Mouse (Mus musculus) kidney, adult 11 months (tissue): Measurements from ENCODE around the gene Fam183b.
"Not testable (repeated sequence)": the region's sequence is repeated elsewhere in the genome, so short reads cannot be mapped to it uniquely, and the experiment has no call there.

Experiments
- DNase-seq: peaks from one replicate; pipeline ENCODE4 v3.0.0; 2022

Gene Fam183b

DNA sequence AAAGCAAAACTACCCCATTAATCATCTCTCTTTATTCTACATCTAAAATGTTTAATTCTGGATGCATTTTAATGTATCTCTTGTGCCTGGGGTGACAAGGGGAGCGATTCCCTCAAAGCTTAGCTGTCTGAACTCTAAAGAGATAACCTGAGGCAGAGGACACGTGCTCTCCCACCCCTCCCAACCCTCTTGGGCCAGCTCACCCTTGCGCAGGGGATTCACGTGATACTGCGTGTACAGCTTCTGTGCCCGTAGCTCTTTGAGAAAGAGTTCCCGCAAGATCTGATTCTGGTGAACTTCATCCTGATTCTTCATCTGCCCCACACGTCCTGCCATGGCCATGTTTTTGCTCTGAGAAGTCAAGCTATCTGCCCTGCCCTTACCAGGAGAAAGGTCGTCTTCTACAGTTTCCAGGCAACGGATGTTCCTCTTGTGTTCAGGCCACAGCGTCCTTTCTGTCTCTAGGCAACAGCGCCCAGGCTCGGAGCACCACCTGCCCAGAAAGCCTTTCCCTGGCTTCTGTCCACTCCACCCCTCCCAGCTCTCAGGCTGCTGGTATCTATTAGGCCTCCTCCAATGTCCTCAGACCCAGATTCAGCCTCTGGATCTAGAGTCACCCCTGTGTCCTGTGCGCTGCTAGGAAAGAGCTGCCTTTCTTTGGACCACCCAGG lies at the start of gene Fam183b:
Gene Fam183b, minus strand, starts transcription at position 403 of the 671 bp plus-strand sequence.
- DNase-seq: no peak

DNA sequence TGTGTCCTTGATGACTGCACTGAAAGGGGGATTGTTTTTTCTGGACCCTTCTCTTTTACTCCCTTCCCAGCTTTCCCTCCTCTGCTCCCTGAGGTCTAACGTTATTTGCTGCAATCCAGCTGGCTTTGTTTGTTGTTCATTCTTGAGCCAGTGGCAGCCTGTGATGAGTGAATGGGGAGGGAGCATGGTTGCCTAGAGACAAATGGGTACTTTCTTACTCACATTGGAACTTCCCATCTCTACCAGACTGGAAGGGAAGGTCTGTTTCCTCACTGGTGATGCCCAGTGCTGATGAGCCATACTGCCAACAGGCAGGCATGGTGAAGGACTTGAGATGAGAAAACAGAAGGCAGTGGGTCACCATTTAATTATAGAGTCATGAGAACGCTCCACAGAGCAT lies 48.0 kb upstream of the Fam183b start:
- DNase-seq: no peak

GRCm38 (mm10) chr11:58847636-58848035 lies 45.9 kb upstream of the Fam183b start:
- DNase-seq: no peak

DNA sequence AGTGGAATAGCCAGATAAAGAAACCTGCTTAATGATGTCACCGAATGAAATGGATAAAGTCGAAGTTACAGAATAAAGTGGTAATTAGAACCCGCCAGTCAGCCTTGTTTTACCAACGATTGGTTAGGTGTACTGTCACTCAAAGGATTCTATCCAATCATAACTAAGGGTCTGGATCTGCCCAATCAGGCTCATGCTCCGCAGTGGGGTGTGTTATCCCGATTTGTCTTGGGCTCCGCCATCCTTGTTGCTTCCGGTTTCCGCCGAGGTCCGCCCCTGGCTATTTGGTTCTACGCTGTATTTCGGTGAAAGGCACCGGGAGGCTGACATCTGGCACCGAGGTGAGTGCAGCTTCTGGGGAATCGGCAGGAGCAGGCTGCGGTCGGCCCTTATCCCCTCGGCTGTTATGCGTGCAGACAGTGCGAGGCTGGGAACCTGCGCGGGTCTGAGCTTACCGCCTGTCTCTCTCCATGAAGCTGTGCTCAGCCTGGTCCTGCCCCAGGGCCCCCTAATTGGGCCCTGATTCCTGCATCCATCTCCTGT lies 45.2 kb upstream of the Fam183b start, which contains the start of gene Gm12258:
Gene Gm12258, plus strand, starts transcription at position 240 of the 543 bp plus-strand sequence.
- DNase-seq: peak; percentile 91

DNA sequence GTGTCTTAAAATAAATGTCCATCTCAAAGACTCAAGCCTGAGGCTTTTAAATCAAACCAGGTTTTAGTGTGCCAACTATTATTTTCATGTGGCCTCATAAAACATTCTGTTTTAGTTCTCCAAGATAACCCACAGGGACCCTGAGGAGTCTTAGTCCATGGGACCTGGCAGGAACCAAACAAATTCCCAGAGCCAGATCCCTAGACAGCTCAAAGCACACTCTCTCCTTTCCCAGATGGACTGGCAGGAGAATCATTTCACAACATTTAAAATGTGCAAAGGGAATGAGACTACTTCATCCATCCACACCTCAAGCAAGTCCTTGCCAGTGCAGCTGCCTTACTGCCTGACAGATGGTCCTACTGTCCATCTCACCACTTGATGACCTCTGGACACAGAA lies 37.2 kb upstream of the Fam183b start, which contains the start of gene Olfr311:
Gene Olfr311, plus strand, starts transcription at position 301 of the 400 bp plus-strand sequence.
- DNase-seq: not testable (repeated sequence)

- not testable (repeated sequence) for DNase-seq
Measured at GRCm38 (mm10) chr11:58832541-58832940, 30.8 kb upstream of the Fam183b start.

- no peak for DNase-seq
Measured at GRCm38 (mm10) chr11:58829764-58830163, 28.0 kb upstream of the Fam183b start.

- DNase-seq: not testable (repeated sequence)
Measured at GRCm38 (mm10) chr11:58828937-58829336, 27.2 kb upstream of the Fam183b start, which contains the start of gene Olfr312. TSS of gene Olfr312 (plus strand) at chr11:58829237.

DNA sequence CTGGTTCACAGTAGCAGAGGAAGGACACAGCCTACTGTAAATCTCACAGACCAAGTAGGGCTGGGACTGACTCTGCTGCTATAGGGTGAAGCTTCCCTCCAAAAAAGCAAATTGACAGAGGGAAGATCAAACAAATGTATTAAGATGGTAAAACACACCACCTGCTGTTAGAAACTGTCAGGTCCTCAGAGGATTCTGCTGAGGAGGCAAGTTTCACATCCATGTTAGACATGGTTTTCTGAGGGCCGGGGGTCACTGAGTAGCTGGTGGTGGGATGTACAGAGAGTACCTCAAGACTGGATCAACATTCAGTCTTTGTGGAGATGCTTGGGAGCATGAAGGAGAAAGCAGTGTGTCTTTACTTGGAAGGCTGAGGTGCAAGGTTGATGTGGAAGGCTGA lies 13.9 kb upstream of the Fam183b start:
- no peak for DNase-seq

DNA sequence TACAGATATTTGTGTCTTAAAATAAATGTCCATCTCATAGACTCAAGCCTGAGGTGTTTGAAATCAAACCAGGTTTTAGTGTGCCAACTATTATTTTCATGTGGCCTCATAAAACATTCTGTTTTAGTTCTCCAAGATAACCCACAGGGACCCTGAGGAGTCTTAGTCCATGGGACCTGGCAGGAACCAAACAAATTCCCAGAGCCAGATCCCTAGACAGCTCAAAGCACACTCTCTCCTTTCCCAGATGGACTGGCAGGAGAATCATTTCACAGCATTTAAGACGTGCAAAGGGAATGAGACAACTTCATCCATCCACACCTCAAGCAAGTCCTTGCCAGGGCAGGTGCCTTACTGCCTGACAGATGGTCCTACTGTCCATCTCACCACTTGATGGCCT lies 12.9 kb upstream of the Fam183b start, which contains the start of gene Olfr313:
Gene Olfr313, plus strand, starts transcription at position 301 of the 400 bp plus-strand sequence.
- not testable (repeated sequence) for DNase-seq

DNA sequence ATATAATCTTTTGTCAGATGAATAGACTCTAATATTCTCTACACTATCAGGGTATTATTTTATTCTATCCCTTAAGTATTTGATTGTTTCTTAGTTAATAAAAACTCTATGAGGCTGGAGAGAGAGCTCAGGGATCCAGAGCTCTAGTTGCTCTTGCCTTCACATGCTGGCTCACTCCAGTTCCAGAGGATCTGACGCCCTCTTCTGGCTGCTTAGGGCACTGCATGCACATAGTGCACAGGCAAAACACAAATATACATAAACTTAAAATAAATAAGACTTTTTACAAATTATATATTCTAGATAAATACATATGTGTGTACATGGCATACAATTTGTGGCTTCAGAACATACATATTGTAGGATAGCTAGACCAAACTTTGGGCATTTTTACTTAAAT lies 10.2 kb upstream of the Fam183b start:
- no peak for DNase-seq

- DNase-seq: no peak
Measured at GRCm38 (mm10) chr11:58804393-58804792, 2.6 kb upstream of the Fam183b start.

GRCm38 (mm10) chr11:58803871-58804270 lies 2.1 kb upstream of the Fam183b start:
- no peak for DNase-seq

GRCm38 (mm10) chr11:58799747-58800146 lies 2.0 kb downstream of the Fam183b start:
- no peak for DNase-seq

GRCm38 (mm10) chr11:58796850-58797249 lies 4.9 kb downstream of the Fam183b start:
- DNase-seq: no peak

DNA sequence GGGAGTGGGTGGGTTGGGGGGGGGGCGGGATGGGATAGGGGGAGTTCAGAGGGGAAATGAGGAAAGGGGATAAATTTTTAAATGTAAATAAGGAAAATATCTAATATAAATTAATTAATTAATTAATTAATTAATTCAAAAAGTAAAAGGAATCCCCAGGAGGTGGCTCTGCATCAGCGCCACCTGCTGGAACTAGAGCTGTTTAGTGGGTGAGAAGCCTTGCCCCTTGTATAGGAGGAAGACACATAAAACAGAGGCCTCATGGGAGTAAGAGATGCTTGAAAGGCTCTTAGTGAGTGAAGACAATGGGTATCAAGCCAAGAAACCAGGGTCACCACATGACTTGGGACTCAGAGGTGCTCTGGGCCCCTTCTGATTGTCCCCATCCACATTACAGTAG lies 5.9 kb downstream of the Fam183b start:
- DNase-seq: no peak

- DNase-seq: no peak
Measured at GRCm38 (mm10) chr11:58790646-58791045, 11.1 kb downstream of the Fam183b start.

DNA sequence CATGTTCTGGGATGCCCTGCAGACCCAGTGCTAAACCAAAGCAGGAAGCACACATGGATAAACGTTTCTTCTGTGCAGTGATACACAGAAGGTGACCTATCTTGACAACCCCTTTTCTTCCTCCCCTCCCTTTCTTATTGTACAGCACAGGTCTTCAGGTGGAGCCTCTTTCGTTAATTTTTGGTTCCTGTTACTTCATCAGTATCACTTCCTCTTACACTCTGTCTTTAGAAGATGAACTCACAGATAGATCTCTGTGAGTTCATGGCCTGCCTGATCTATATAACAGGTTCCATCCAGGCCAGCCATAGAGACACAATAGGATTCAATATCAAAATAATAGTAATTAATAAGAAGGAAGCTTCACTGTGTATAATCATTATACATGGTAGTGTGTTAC lies 11.7 kb downstream of the Fam183b start:
- no peak for DNase-seq

DNA sequence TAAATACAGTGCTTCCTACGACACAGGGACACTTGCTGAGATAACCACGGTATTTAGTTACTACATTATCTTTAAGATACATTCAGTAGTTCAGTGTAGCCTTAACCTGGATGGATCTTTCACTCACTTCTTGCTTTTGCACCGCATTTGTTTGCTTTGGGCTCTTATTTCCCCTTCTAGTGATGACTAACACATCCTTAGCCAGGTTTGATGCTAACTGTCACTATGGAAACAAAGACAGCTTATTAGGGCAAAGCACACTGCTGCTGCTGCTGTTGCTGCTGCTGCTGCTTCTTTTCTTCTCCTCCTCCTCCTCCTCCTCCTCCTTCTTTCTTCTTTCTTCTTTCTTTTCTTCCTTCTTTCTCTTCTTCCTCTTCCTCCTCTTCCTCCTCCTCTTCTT lies 12.2 kb downstream of the Fam183b start:
- no peak for DNase-seq

DNA sequence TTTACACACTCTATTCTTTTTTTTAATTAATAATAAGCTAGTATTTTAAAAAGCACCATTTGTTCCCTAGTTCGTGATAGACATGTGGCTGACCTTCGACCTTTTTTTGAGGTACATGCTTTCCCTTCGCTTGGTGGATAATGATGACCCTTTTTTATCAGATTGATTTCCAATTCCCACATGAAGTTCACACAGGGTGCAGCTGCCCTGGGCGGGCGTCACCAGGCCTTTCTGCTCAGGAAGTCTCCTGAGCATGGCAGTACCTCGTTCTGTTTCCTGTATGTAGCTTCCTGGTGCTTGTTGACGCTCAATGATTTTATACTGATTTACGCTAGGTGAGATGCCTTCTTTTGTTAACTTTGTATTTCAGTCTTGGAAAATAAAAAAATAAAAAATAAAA lies 13.4 kb downstream of the Fam183b start:
- no peak for DNase-seq

GRCm38 (mm10) chr11:58787651-58788050 lies 14.1 kb downstream of the Fam183b start:
- no peak for DNase-seq

- no peak for DNase-seq
Measured at GRCm38 (mm10) chr11:58784182-58784581, 17.6 kb downstream of the Fam183b start.

GRCm38 (mm10) chr11:58782480-58783089 lies 19.2 kb downstream of the Fam183b start, which contains the start of gene Olfr314:
TSS of gene Olfr314 (plus strand) at chr11:58782952.
- DNase-seq: no peak

- no peak for DNase-seq
Measured at GRCm38 (mm10) chr11:58772888-58773287, 28.9 kb downstream of the Fam183b start, which contains the start of gene Olfr315. TSS of gene Olfr315 (plus strand) at chr11:58773188.
